10 mouse cellular contexts compared by ENCODE assay signal in genomic region chr17:68754789-68755188, GRCm38 (mm10).
"Had no signal": no experiment of that assay in that cellular context is flagged by ENCODE, and none has a peak within 500 bp of the region (broad histone marks: within the 10 kb centered on the region; RNA-seq: fewer than 3 reads in every experiment).

No protein-coding gene starts in this region.

- DNase-seq: kidney, adult 11 months; kidney, adult 9 months; kidney, postnatal 36 days; layer of hippocampus, adult 9-11 months; layer of hippocampus, postnatal 36 days; lung, adult 18-20 months; retina, postnatal 1 day; thymus, adult 18-20 months; thymus, postnatal 14 days had no signal

- ATAC-seq: midbrain, embryonic 16.5 days had no signal
